Mouse (Mus musculus) erythroblast, embryonic 14.5 days (primary cell): ENCODE data around the gene Rtbdn.

ENCODE experiments used
- GATA1 ChIP-seq: IDR thresholded peaks from 2 replicates; pipeline ENCODE4 v1.6.1; 2012; ENCODE audit warnings: low read length, inconsistent platforms, mixed read lengths
- TAL1 ChIP-seq: IDR thresholded peaks from 3 replicates; pipeline ENCODE4 v1.6.1; 2012; ENCODE audit warnings: low read length, inconsistent platforms, mixed read lengths

GRCm38 (mm10) chr8:84981644-84982498 is 35.1 kb downstream of the Rtbdn start:
- TF ChIP-seq GATA1 (no peak), TAL1 (no peak)
